Mouse (Mus musculus) CH12.LX (cell line): ENCODE measurements at regions not wholly inside any gene's neighbourhood (a gene's known extent, or its start where the extent isn't known, plus 50 kb on each side); places are given as distances from the start of the nearest gene placed in this dataset.
"Not testable (repeated sequence)": the region's sequence is repeated elsewhere in the genome, so short reads cannot be mapped to it uniquely, and the experiment has no call there.

Experiments
- DNase-seq: peaks from one replicate; pipeline ENCODE4 v3.0.0-alpha.2; 2013; ENCODE audit errors: extremely low read depth
- H3K27ac ChIP-seq: 2 replicates; pipeline ENCODE4 v1.5.1; 2012; ENCODE audit warnings: low read depth, mild to moderate bottlenecking, control low read depth, moderate library complexity; ENCODE audit not compliant: insufficient read depth
- H3K27me3 ChIP-seq: replicated peaks from 2 replicates; pipeline ENCODE3; 2012; ENCODE audit warnings: inconsistent platforms
- H3K36me3 ChIP-seq, 2 experiments: replicated peaks in 1 of 2; 2 replicates each; pipeline versions ENCODE3 to v1.6.1; 2012; ENCODE audit warnings: inconsistent platforms in 1 of 2, low read length in 1 of 2, mild to moderate bottlenecking in 1 of 2, mixed read lengths in 1 of 2, moderate library complexity in 1 of 2; ENCODE audit not compliant: control insufficient read depth in 1 of 2, insufficient read depth in 1 of 2
- H3K4me1 ChIP-seq, 2 experiments: 2 replicates each; pipeline ENCODE4 v1.6.1; 2012; ENCODE audit warnings: inconsistent platforms in 1 of 2, moderate library complexity in 1 of 2; ENCODE audit not compliant: insufficient read depth in 2 of 2, control insufficient read depth in 1 of 2
- H3K4me2 ChIP-seq: 2 replicates; pipeline ENCODE4 v1.6.1; 2012; ENCODE audit warnings: low read depth, mild to moderate bottlenecking, control low read depth; ENCODE audit not compliant: poor library complexity, insufficient read depth, severe bottlenecking
- H3K4me3 ChIP-seq, 3 experiments: fragments of 150-350 bp in 1 of 3; sonication (generic) in 1 of 3; replicated peaks in 1 of 3; 2 replicates each; pipeline versions ENCODE3 to v1.5.1; 2011 to 2012; ENCODE audit warnings: low read depth in 2 of 3, low read length in 2 of 3, mild to moderate bottlenecking in 2 of 3, moderate library complexity in 2 of 3, control low read depth in 1 of 3, improper control_type of control experiment in 1 of 3, inconsistent platforms in 1 of 3, mixed read lengths in 1 of 3; ENCODE audit not compliant: poor library complexity in 1 of 3
- H3K79me2 ChIP-seq: replicated peaks from 2 replicates; pipeline ENCODE4 v1.6.1; 2012; ENCODE audit warnings: mild to moderate bottlenecking, moderate library complexity; ENCODE audit not compliant: control insufficient read depth, poor library complexity, insufficient read depth, severe bottlenecking; ENCODE audit errors: extremely low read depth
- H3K9ac ChIP-seq: 2 replicates; pipeline ENCODE4 v1.6.1; 2012; ENCODE audit warnings: low read depth, mild to moderate bottlenecking, control low read depth, moderate library complexity; ENCODE audit not compliant: insufficient read depth
- H3K9me3 ChIP-seq: replicated peaks from 2 replicates; pipeline ENCODE3; 2012; ENCODE audit warnings: low read length, inconsistent platforms, mixed read lengths
- CHD1 ChIP-seq: IDR thresholded peaks from 2 replicates; pipeline ENCODE4 v1.6.1; 2012; ENCODE audit warnings: low read depth, low read length, improper control_type of control experiment, inconsistent platforms
- E2F4 ChIP-seq: IDR thresholded peaks from 2 replicates; pipeline ENCODE4 v1.6.1; 2011; ENCODE audit warnings: low read depth, low read length, improper control_type of control experiment; ENCODE audit not compliant: insufficient replicate concordance
- ELF1 ChIP-seq: IDR thresholded peaks from 2 replicates; pipeline ENCODE4 v1.6.1; 2014; ENCODE audit warnings: low read depth, mild to moderate bottlenecking, inconsistent platforms, low read length, improper control_type of control experiment
- EP300 ChIP-seq: IDR thresholded peaks from 2 replicates; pipeline ENCODE4 v1.6.1; 2011; ENCODE audit warnings: low read length, improper control_type of control experiment
- ETS1 ChIP-seq: conservative IDR thresholded peaks from 2 replicates; pipeline ENCODE4 v1.6.1; 2012; ENCODE audit warnings: low read depth, mild to moderate bottlenecking, inconsistent platforms, low read length, improper control_type of control experiment, moderate library complexity
- HCFC1 ChIP-seq: IDR thresholded peaks from 2 replicates; pipeline ENCODE4 v1.6.1; 2012; ENCODE audit warnings: low read depth, mild to moderate bottlenecking, inconsistent platforms, low read length, improper control_type of control experiment
- JUND ChIP-seq: conservative IDR thresholded peaks from 2 replicates; pipeline ENCODE4 v1.6.1; 2011; ENCODE audit warnings: low read depth, low read length, improper control_type of control experiment
- MAFK ChIP-seq: IDR thresholded peaks from 2 replicates; pipeline ENCODE4 v1.6.1; 2011; ENCODE audit warnings: low read length, improper control_type of control experiment; ENCODE audit not compliant: insufficient replicate concordance
- MAX ChIP-seq: IDR thresholded peaks from 2 replicates; pipeline ENCODE4 v1.6.1; 2011; ENCODE audit warnings: low read length, improper control_type of control experiment
- NELFE ChIP-seq: IDR thresholded peaks from 2 replicates; pipeline ENCODE4 v1.6.1; 2011; ENCODE audit warnings: low read depth, low read length, improper control_type of control experiment
- RAD21 ChIP-seq: IDR thresholded peaks from 2 replicates; pipeline ENCODE4 v1.6.1; 2011; ENCODE audit warnings: low read depth, mild to moderate bottlenecking, low read length, improper control_type of control experiment, moderate library complexity
- SMC3 ChIP-seq: IDR thresholded peaks from 2 replicates; pipeline ENCODE4 v1.6.1; 2011; ENCODE audit warnings: low read depth, low read length, improper control_type of control experiment
- UBTF ChIP-seq: IDR thresholded peaks from 2 replicates; pipeline ENCODE4 v1.6.1; 2012; ENCODE audit warnings: low read depth, mild to moderate bottlenecking, inconsistent platforms, low read length, improper control_type of control experiment, moderate library complexity
- USF1 ChIP-seq: IDR thresholded peaks from 2 replicates; pipeline ENCODE4 v1.6.1; 2014; ENCODE audit warnings: low read depth, mild to moderate bottlenecking, inconsistent platforms, low read length, improper control_type of control experiment
- ZNF384 ChIP-seq: IDR thresholded peaks from 2 replicates; pipeline ENCODE4 v1.6.1; 2012; ENCODE audit warnings: low read depth, low read length, improper control_type of control experiment, inconsistent platforms
- dilution Hi-C: fragments of 300-500 bp; cut with MboI; formaldehyde crosslinking; loops from 2 replicates; pipeline ENCODE4 v1.14.3; 2020; ENCODE audit warnings: low sequenced_read_pairs; ENCODE audit not compliant: extremely low pct_unique_long_range_greater_than_20kb, extremely low pct_ligation_motif_present
- in situ Hi-C: fragments of 300-500 bp; cut with MboI; formaldehyde crosslinking; loops from 3 replicates; pipeline ENCODE4 v1.14.3; 2019; ENCODE audit warnings: low sequenced_read_pairs, low pct_ligation_motif_present, low pct_unique_long_range_greater_than_20kb, mixed read lengths

- H3K36me3 ChIP-seq, H3K4me3 ChIP-seq, H3K4me1 ChIP-seq, H3K4me2 ChIP-seq, H3K79me2 ChIP-seq, dilution Hi-C loops, DNase-seq, H3K9ac ChIP-seq, H3K27ac ChIP-seq: not testable (repeated sequence)
- in situ Hi-C loops, result loop anchor here (5.0 kb wide), 1 partner anchor 201 kb away; no protein-coding TSS in a partner anchor
- Histone ChIP-seq H3K9me3 (peaks cover 10% of the 10 kb centered on the region), H3K27me3 (peaks cover 26% of the 10 kb centered on the region)
Measured at GRCm38 (mm10) chr5:129385965-129386643, 114.9 kb upstream of the Sfswap start.

DNA sequence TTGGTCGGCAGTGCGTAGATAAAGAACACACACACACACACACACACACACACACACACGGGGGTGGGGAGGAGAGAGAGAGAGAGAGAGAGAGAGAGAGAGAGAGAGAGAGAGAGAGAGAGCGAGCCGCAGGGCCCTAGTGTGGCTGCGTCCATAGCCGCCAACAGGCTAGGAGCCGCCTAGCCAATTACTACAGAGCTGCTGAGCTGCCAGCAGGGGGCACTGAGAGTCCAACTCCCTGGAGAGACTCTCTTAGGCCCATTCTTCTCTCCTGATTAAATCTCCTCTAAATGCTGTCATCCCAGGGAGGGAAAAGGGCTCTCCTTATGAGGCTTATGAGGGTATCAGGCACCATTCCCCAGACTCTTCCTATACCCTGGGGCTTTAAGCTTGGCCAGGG, 114.3 kb upstream of the Sfswap start:
- dilution Hi-C loops, result not testable (repeated sequence)

DNA sequence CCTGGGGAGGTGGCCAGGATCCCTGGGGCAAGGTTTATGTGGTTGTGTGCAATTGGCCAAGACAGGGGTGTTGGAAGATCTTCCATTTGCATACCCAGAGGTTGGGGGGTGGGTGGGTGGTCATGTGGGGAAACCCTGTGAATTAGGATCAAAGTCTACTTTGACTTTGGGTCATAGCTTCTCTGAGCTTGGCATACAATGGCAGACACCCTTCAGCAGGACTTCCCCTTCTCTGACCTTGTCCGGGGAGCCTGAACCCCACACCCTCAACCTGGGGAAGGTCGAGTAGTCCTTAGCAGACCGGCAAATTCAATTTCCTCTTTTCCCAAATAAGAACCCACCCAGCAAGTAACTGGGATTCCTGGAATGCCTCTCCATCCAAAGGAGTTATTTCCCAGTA, 113.7 kb upstream of the Sfswap start:
- Histone ChIP-seq H3K36me3 (no peaks in the 10 kb centered on the region), H3K27ac (no peak overlapping the region)
- in situ Hi-C loops, result loop anchor here (5.0 kb wide), 1 partner anchor 200 kb away; no protein-coding TSS in a partner anchor

More for the DNA sequence above, 114.3 kb upstream of the Sfswap start:
- H3K9ac ChIP-seq, H3K4me3 ChIP-seq, DNase-seq, H3K36me3 ChIP-seq, H3K27ac ChIP-seq, H3K4me2 ChIP-seq, H3K4me1 ChIP-seq, H3K79me2 ChIP-seq: not testable (repeated sequence)
- peaks cover 27% of the 10 kb centered on the region for H3K27me3 ChIP-seq
- in situ Hi-C loops, result loop anchor here (5.0 kb wide), 1 partner anchor 201 kb away; no protein-coding TSS in a partner anchor
- H3K9me3 ChIP-seq, result peaks cover 10% of the 10 kb centered on the region

DNA sequence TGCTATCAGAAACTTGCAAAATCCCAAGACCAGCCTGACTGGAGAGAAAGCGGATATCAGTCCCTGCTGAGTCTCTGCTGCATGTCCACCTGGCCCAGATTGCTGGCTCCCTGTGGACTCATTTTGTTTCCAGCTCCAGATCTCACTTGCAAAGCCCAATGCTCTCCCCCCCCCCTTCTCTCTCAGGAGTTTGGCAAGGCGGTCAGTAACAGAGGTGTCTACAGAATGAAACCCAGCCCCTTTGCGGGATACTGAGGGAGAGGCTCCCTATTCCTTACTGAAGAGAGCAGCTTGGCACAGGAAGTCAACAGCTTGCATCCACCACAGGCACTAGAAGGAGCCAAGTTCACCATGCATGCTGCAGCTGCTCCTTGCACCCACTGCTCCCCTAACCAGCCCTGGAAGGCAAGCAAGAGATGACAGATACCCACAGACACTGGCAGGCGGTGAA, 110.1 kb upstream of the Sfswap start:
- no peaks in the 10 kb centered on the region for H3K79me2 ChIP-seq
- dilution Hi-C loops, result no loop called here
- no peaks in the 10 kb centered on the region for H3K4me1 ChIP-seq
- peaks cover 7% of the 10 kb centered on the region for H3K9me3 ChIP-seq
- no peak overlapping the region for H3K4me2 ChIP-seq
- no peak overlapping the region for H3K4me3 ChIP-seq
- no peaks in the 10 kb centered on the region for H3K36me3 ChIP-seq
- no peak for DNase-seq
- peaks cover 24% of the 10 kb centered on the region for H3K27me3 ChIP-seq
- H3K9ac ChIP-seq, result no peak overlapping the region
- no peak overlapping the region for H3K27ac ChIP-seq
- TF ChIP-seq EP300 (no peak), UBTF (no peak), USF1 (no peak), RAD21 (no peak), E2F4 (no peak)
- in situ Hi-C loops, result no loop called here

More for the DNA sequence above, 113.7 kb upstream of the Sfswap start:
- Histone ChIP-seq H3K9ac (no peak overlapping the region), H3K4me1 (no peaks in the 10 kb centered on the region), H3K4me2 (no peak overlapping the region), H3K9me3 (peaks cover 8% of the 10 kb centered on the region), H3K27me3 (peaks cover 27% of the 10 kb centered on the region), H3K4me3 (no peak overlapping the region), H3K79me2 (no peaks in the 10 kb centered on the region)
- dilution Hi-C loops, result no loop called here
- no peak for TF ChIP-seq ETS1
- no peak for TF ChIP-seq MAFK
- no peak for TF ChIP-seq JUND
- TF ChIP-seq SMC3, result no peak
- TF ChIP-seq NELFE, result no peak
- no peak for TF ChIP-seq MAX
- no peak for TF ChIP-seq ELF1
- no peak for TF ChIP-seq ZNF384
- no peak for TF ChIP-seq HCFC1
- no peak for TF ChIP-seq USF1
- TF ChIP-seq CHD1, result no peak
- DNase-seq, result no peak
